Mouse (Mus musculus) stomach, postnatal 0 days (tissue): ENCODE results near the gene Rubcn.

Source experiments
- CTCF ChIP-seq: IDR thresholded peaks from 2 replicates; pipeline ENCODE4 v1.5.1; 2016; ENCODE audit warnings: antibody characterized with exemption, low read depth, mild to moderate bottlenecking, moderate library complexity
- EP300 ChIP-seq: optimal IDR thresholded peaks from 2 replicates; pipeline ENCODE3; 2016; ENCODE audit warnings: antibody characterized with exemption

DNA sequence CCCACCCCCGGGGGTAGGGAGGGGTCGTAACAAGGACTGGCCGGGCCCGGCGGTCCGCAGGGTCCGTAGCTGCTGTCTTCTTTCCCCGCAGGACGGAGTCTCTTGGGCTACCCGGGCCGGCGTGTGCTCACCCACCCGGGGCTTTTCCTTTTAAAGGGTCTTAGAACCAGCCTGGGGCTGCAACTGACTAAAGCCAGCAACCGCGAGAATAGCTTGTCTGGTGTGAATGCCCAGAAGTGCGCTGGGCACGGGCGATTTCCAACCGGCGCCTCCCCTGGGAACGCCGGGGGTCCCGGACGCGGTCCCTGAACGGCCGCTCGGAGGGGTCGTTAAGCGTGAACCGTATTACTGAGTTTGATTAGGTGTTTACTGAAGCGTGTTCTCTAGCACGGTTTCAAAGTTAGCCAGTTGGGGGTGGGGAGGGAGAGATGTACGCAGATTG is 612 bp upstream of the Rubcn start:
- TF ChIP-seq CTCF (no peak), EP300 (no peak)
